Mouse (Mus musculus): ENCODE results near the gene Pik3r5. TPM values are rescaled to one million over a fixed set of nuclear protein-coding genes. Genes with fewer than 3 reads are reported as not detected.

The Pik3r5 gene
- polyA plus RNA-seq, 1 experiment from 2014 or later: 0.25 TPM

Other genes with a start within 250 kb of the Pik3r5 start
- gene Ntn1, start 31.3 kb upstream of the Pik3r5 start, polyA plus RNA-seq (2016; fragmentation: Nextera tagmentation; extraction: Ambion mirVana): 10.2 and 14.2 TPM in 2 replicates
- 1.7 and 2.0 TPM in 2 replicates for gene Pik3r6, start 70.9 kb downstream of the Pik3r5 start, polyA plus RNA-seq (2016; fragmentation: Nextera tagmentation; extraction: Ambion mirVana)
- 0.10 TPM in 1 of 2 replicates, not detected in the other for gene Mfsd6l, start 124.1 kb downstream of the Pik3r5 start, polyA plus RNA-seq (2016; fragmentation: Nextera tagmentation; extraction: Ambion mirVana)
- gene Ccdc42, start 154.9 kb downstream of the Pik3r5 start, polyA plus RNA-seq (2016; fragmentation: Nextera tagmentation; extraction: Ambion mirVana): 0.28 and 1.0 TPM in 2 replicates